Mouse (Mus musculus): Measurements from ENCODE around the gene Olfr372.
"Not testable (repeated sequence)": the region's sequence is repeated elsewhere in the genome, so short reads cannot be mapped to it uniquely, and the experiment has no call there.

Olfr372 gene

GRCm38 (mm10) chr8:72040918-72041317, at the start of gene Olfr372:
Olfr372 (plus strand) TSS chr8:72041218.
- DNase-seq (ENCODE audit: low spot score) = not testable (repeated sequence)

GRCm38 (mm10) chr8:71999434-71999833, 41.6 kb upstream of the Olfr372 start:
- DNase-seq (ENCODE audit: low spot score) = no peak

DNA sequence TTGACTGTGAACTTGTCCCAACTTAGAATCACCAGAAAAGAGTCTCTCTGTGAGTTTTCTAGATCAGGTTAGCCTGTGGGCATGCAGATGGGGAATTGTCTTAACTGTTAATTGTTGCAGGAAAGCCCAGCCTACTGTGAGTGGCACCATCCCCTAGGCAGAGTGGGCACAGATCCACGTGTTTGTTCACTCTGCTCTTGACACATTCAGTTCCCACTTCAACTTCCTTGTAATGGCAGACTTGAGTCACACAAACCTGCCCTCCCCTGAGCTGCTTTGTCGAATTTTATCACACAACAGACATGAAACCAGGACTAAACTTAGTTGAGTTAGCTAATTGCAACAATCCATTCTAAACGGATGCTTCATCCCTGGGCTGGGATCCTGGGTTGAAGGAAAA, 40.8 kb upstream of the Olfr372 start:
- DNase-seq (ENCODE audit: low spot score) = no peak

DNA sequence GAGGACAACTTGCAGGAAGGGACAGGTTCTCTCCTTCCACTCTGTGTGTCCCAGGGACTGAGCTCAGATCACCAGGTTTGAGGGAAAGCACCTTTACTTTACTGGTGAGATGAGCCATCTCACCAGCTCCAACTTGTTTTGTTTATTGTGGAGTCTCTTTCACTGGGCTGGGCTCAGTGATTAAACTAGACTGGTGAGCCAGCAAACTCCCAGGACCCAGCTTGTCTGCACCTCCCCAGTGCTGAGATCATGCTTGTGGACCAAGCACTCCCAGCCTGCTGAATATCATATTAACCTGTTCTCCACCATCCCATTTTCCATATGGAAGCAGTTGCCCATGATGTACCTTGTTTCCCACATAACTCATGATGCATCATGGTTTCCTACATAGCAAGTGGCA, 38.1 kb upstream of the Olfr372 start:
- DNase-seq (ENCODE audit: low spot score) = no peak

DNA sequence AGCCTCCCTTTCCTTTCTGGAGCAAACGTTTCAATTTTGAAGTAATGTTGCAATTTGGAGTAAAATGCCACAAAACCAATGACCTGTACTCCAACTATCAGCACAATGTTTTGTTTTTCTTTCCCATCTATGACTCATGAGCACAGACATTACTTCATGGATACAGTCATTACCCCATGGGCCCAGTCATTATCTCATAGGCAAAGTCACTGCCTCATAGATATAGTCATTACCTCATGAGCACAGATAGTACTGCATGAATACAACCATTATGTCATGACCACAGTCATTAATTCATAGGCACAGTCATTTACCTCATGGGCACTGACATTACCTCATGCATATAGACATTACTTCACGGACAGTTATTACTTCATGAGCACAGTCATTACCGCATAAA, 35.1 kb upstream of the Olfr372 start:
- no peak for DNase-seq (ENCODE audit: low spot score)

GRCm38 (mm10) chr8:72006763-72007162, 34.3 kb upstream of the Olfr372 start:
- DNase-seq (ENCODE audit: low spot score) = no peak

GRCm38 (mm10) chr8:72008134-72008641, 32.8 kb upstream of the Olfr372 start:
- DNase-seq (ENCODE audit: low spot score) = no peak

- no peak for DNase-seq (ENCODE audit: low spot score)
Observed at GRCm38 (mm10) chr8:72009473-72009872, 31.5 kb upstream of the Olfr372 start, which contains the start of gene Cyp4f18. Cyp4f18 (minus strand) TSS chr8:72009626.

DNA sequence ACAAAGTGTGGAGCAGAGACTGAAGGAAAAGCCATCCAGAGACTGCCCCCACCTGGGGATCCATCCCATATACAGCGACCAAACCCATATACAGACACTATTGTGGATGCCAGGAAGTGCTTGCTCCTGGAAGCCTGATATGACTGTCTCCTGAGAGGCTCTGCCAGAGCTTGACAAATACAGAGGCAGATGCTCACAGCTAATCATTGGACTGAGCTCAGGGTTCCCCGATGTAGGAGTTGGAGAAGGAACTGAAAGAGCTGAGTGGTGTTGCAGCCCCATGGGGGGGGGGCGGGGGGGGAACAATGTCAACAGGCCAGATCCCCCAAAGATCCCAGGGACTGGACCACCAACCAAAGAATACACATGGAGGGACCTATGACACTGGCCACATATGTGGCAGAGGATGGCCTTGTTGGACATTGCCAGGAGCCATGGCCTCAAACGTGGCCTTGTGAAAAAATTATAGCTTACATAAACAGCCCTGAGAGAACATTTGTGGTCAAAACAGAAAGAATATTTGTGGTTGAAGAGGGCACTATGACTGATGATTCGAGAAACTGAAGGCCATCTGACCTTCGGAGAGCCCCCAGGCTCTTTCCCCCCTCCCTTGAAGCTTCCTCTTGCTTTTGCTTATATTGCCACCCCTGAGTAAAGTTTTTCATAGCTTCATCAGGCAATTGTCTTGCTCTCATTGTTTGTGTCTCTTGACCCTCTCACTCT, 27.4 kb upstream of the Olfr372 start:
- not testable (repeated sequence) for DNase-seq (ENCODE audit: low spot score)

DNA sequence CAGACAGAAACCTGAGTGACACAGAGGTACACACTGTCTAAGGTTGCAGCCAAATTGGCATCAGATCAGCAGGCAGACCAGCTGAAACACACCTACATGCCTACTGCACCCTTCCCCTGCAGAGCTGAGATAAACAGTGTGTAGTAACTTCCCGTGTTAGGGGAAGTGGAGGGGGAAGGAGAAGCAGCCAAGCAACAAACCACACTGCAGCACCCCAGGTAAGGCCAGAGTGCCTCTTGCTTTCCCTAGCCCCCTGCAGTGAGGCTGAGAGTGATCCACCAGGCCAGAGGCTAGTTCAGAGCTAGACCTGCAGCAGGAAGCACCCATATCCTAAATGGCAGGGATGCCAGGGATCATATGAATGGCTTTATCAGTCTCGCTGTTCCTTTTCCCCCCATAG, 23.7 kb upstream of the Olfr372 start:
- not testable (repeated sequence) for DNase-seq (ENCODE audit: low spot score)

GRCm38 (mm10) chr8:72018141-72018540, 22.9 kb upstream of the Olfr372 start:
- DNase-seq (ENCODE audit: low spot score) = no peak

DNA sequence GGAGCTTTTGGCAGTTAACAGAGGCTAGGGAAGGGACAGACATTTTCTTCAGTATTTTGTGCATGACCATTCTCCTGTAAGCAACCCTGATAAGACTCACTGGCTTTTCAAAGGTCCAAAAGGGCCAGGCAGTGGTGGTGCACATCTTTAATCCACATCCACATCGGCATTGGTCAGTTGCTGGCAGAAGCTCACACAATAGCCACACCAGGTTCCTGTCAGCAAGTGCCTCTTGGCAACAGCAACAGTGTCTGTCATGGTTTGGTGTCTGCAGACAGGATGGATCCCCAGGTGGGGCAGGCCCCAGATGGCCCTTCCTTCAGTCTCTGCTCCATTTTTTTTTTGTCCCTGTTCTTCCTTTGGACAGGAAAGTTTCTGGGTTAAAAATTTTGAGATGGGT, 22.0 kb upstream of the Olfr372 start:
- DNase-seq (ENCODE audit: low spot score) = not testable (repeated sequence)

DNA sequence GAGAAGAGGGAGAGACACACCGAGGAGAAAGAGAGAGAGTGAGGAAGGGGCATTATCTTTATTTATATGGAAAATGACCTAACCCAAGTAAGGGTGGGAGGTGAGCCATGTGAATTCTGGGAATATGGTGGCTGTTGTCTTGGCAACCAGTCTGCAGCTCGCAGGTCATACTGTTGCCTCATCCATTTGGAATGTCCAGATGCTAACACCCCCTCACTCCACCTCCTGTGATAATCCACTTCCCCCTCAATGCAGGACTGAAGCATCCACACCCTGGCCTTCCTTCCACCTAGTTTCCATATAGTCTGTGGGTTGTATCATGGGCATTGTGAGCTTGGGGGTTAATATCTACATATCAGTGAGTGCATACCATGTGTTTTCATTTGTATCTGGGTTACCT, 21.2 kb upstream of the Olfr372 start:
- DNase-seq (ENCODE audit: low spot score) = no peak

DNA sequence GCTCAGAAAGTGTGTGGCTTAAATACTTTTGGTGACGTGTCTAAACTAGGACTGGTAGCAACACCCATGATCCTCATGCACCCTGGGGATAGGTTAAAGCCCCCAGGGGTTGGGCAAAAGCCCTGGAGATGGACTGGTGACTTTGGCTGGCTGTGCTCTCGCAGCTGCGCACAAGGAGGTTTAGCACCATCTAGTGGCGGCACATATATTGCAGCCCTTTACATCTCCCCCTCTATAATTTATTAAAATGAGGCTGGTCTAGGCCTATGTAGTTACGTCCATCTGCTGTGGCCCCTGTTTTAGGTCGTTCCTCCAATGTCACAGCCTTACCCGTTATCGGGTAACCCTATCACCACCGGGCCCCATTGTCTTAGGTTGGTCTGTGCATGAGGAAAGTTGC, 16.1 kb upstream of the Olfr372 start:
- peak; percentile 48 for DNase-seq (ENCODE audit: low spot score)

- peak; percentile 47 for DNase-seq (ENCODE audit: low spot score)
Observed at GRCm38 (mm10) chr8:72032926-72033325, 8.1 kb upstream of the Olfr372 start.

DNA sequence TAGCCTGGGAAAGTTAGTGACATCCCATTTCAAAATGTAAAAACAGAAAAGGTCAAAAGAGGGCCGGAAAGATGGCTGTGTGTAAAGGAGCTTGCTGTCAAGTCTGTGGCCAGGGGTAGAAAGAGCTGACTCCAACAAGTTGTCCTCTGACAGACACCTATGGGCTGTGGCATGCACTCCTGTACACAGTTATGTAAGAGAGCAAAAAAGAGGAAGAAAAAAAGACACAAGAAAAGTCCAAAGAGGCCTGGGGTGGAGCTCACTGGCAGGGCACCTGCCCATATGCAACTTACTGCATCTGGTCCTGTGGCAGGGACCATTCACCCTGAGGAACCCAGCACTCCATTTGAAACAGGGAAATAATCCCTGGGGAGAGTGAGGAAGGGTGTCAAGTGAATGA, 1.5 kb downstream of the Olfr372 start:
- no peak for DNase-seq (ENCODE audit: low spot score)

- not testable (repeated sequence) for DNase-seq (ENCODE audit: low spot score)
Observed at GRCm38 (mm10) chr8:72054633-72055032, 13.6 kb downstream of the Olfr372 start.

DNA sequence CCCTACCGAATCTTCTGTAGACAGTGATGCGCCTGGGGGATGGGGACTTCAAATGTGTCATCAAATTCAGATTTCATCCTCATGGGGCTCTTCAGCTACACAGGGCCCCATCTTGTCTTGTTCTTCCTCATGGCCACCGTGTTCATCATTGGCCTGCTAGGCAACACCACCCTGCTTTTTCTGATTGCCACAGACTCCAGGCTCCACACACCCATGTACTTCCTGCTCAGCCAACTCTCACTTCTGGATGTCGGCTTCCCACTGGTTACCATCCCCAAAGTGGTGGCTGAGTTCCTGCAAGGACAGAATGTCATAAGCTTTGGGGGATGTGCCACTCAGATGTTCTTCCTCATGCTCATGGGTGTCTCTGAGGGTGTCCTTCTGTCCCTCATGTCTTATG, 16.6 kb downstream of the Olfr372 start:
- not testable (repeated sequence) for DNase-seq (ENCODE audit: low spot score)

DNA sequence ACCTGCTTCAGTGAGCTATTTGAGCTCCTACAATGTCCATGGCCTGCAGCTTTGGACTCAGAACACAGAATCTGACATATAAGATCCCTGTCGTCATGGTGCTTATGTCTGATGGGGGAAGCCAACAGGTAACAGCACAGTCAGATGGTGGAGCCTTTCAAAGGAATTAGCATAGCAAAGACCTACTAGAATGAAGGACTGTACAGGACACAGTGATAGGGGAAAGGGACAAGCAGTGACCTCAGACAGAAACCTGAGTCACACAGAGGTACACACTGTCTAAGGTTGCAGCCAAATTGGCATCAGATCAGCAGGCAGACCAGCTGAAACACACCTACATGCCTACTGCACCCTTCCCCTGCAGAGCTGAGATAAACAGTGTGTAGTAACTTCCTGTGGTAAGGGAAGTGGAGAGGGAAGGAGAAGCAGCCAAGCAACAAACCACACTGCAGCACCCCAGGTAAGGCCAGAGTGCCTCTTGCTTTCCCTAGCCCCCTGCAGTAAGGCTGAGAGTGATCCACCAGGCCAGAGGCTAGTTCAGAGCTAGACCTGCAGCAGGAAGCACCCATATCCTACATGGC, 25.9 kb downstream of the Olfr372 start:
- peak; percentile 12 for DNase-seq (ENCODE audit: low spot score)

- not testable (repeated sequence) for DNase-seq (ENCODE audit: low spot score)
Observed at GRCm38 (mm10) chr8:72082877-72083276, 41.9 kb downstream of the Olfr372 start, which contains the start of gene Olfr373. Olfr373 (plus strand) TSS chr8:72083177.

DNA sequence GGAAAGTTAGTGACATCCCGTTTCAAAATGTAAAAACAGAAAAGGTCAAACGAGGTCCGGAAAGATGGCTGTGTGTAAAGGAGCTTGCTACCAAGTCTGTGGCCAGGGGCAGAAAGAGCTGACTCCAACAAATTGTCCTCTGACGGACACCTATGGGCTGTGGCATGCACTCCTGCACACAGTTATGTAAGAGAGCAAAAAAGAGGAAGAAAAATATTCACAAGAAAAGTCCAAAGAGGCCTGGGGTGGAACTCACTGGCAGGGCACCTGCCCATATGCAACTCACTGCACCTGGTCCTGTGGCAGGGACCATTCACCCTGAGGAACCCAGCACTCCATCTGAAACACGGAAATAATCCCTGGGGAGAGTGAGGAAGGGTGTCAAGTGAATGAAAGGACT, 43.7 kb downstream of the Olfr372 start:
- DNase-seq (ENCODE audit: low spot score) = no peak

GRCm38 (mm10) chr8:72087611-72088010, 46.6 kb downstream of the Olfr372 start:
- not testable (repeated sequence) for DNase-seq (ENCODE audit: low spot score)

GRCm38 (mm10) chr8:72096721-72097120, 55.7 kb downstream of the Olfr372 start:
- DNase-seq (ENCODE audit: low spot score) = not testable (repeated sequence)
